Mouse (Mus musculus) embryonic stem cell, embryonic (primary cell): Measurements from ENCODE around the gene Ecel1.

Experiments
- CTCF ChIA-PET, 4 experiments: fragments of 300-600 bp in 2 of 4; fragments of 350-600 bp in 2 of 4; sonication (Branson Sonifier 250); formaldehyde crosslinking; loops; one replicate each; lab custom pipeline; 2022; ENCODE audit warnings: inconsistent platforms in 2 of 4; lab: Charles Lee
- POLR2A ChIA-PET, 4 experiments: fragments of 300-600 bp in 2 of 4; fragments of 350-600 bp in 2 of 4; sonication (Branson Sonifier 250); formaldehyde crosslinking; loops; one replicate each; lab custom pipeline; 2022; ENCODE audit warnings: antibody characterized with exemption in 4 of 4, inconsistent platforms in 1 of 4; lab: Charles Lee

Gene Ecel1

GRCm38 (mm10) chr1:87151286-87151685, 5.0 kb downstream of the Ecel1 start:
- ChIA-PET CTCF (interaction anchor here in 3 of 4 experiments (0.5 to 0.9 kb wide), 3 partner anchors 15 to 33 kb away, joined by 3 to 5 read pairs (median 3); no protein-coding TSS in a partner anchor), POLR2A (interaction anchor here in 1 of 4 experiments (1.0 to 2.4 kb wide), 4 partner anchors 10 to 35 kb away, joined by 3 to 7 read pairs (median 6); no protein-coding TSS in a partner anchor)

- POLR2A ChIA-PET: interaction anchor here in 2 of 4 experiments (0.9 to 1.9 kb wide), 8 partner anchors 17 to 567 kb away, joined by 3 to 8 read pairs (median 4); partner anchors contain the start of gene Pde6d (in 1 of the 2)
- CTCF ChIA-PET: interaction anchor here in 2 of 4 experiments (0.7 to 1.2 kb wide), 5 partner anchors 20 to 533 kb away, joined by 3 to 4 read pairs (median 3); no protein-coding TSS in a partner anchor
Measured at GRCm38 (mm10) chr1:87149422-87149821, 6.9 kb downstream of the Ecel1 start.

- ChIA-PET POLR2A (interaction anchor here in 2 of 4 experiments (1.3 kb wide), 2 partner anchors 15 kb away, joined by 3 read pairs; no protein-coding TSS in a partner anchor), CTCF (interaction anchor here in 2 of 4 experiments (0.6 to 1.6 kb wide), 2 partner anchors 13 to 14 kb away, joined by 3 to 4 read pairs; no protein-coding TSS in a partner anchor)
Measured at GRCm38 (mm10) chr1:87143141-87143540, 13.2 kb downstream of the Ecel1 start.

- ChIA-PET CTCF (interaction anchor here in 2 of 4 experiments (0.6 to 1.6 kb wide), 3 partner anchors 13 to 18 kb away, joined by 3 to 4 read pairs (median 3); partner anchors contain the start of gene Akp3 (in 1 of the 2)), POLR2A (interaction anchor here in 2 of 4 experiments (0.5 to 1.3 kb wide), 5 partner anchors 11 to 606 kb away, joined by 3 to 4 read pairs (median 3); no protein-coding TSS in a partner anchor)
Measured at GRCm38 (mm10) chr1:87142456-87142855, 13.9 kb downstream of the Ecel1 start.

GRCm38 (mm10) chr1:87141550-87141949, 14.8 kb downstream of the Ecel1 start:
- ChIA-PET CTCF (interaction anchor here in 1 of 4 experiments (1.5 to 1.6 kb wide), 2 partner anchors 12 to 17 kb away, joined by 3 read pairs; partner anchors contain the start of gene Akp3), POLR2A (interaction anchor here in 1 of 4 experiments (1.0 kb wide), 1 partner anchor 10 kb away, joined by 3 read pairs; no protein-coding TSS in a partner anchor)

- ChIA-PET CTCF (interaction anchor here in 1 of 4 experiments (1.1 kb wide), 1 partner anchor 55 kb away, joined by 3 read pairs; no protein-coding TSS in a partner anchor), POLR2A (interaction anchor here in 1 of 4 experiments (1.0 kb wide), 1 partner anchor 10 kb away, joined by 3 read pairs; no protein-coding TSS in a partner anchor)
Measured at GRCm38 (mm10) chr1:87131803-87132202, 24.5 kb downstream of the Ecel1 start.

GRCm38 (mm10) chr1:87127206-87128030, 28.9 kb downstream of the Ecel1 start:
- CTCF ChIA-PET: interaction anchor here in 2 of 4 experiments (0.5 to 1.2 kb wide), 3 partner anchors 20 to 59 kb away, joined by 3 to 4 read pairs (median 3); no protein-coding TSS in a partner anchor
- POLR2A ChIA-PET: interaction anchor here in 2 of 4 experiments (0.9 to 1.6 kb wide), 3 partner anchors 15 to 16 kb away, joined by 3 read pairs; no protein-coding TSS in a partner anchor

GRCm38 (mm10) chr1:87124673-87125072, 31.6 kb downstream of the Ecel1 start, which contains the start of gene Akp3:
Gene Akp3 (plus strand): TSS chr1:87124973.
- CTCF ChIA-PET: interaction anchor here in 2 of 4 experiments (0.9 to 1.6 kb wide), 4 partner anchors 13 to 62 kb away, joined by 3 to 4 read pairs (median 3); no protein-coding TSS in a partner anchor

GRCm38 (mm10) chr1:87114784-87115183, 41.5 kb downstream of the Ecel1 start:
- POLR2A ChIA-PET: no interaction called here

More at GRCm38 (mm10) chr1:87124673-87125072, 31.6 kb downstream of the Ecel1 start, which contains the start of gene Akp3:
- POLR2A ChIA-PET: no interaction called here

GRCm38 (mm10) chr1:87111719-87112354, 44.5 kb downstream of the Ecel1 start:
- ChIA-PET POLR2A (interaction anchor here in 2 of 4 experiments (0.6 to 1.5 kb wide), 4 partner anchors 16 to 190 kb away, joined by 3 to 7 read pairs (median 4); no protein-coding TSS in a partner anchor), CTCF (interaction anchor here (0.6 to 1.6 kb wide), 23 partner anchors 9 to 738 kb away, joined by 3 to 10 read pairs (median 3); partner anchors contain the start of genes Akp3 (in 1 of the 4) and Alppl2 (in 1 of the 4))

More at GRCm38 (mm10) chr1:87114784-87115183, 41.5 kb downstream of the Ecel1 start:
- CTCF ChIA-PET: interaction anchor here in 2 of 4 experiments (0.6 to 0.9 kb wide), 4 partner anchors 71 to 579 kb away, joined by 3 to 4 read pairs (median 3); no protein-coding TSS in a partner anchor

- POLR2A ChIA-PET: no interaction called here
- CTCF ChIA-PET: no interaction called here
Measured at GRCm38 (mm10) chr1:87108564-87108963, 47.8 kb downstream of the Ecel1 start.

- ChIA-PET POLR2A (no interaction called here), CTCF (interaction anchor here in 2 of 4 experiments (0.6 kb wide), 2 partner anchors 22 to 49 kb away, joined by 4 read pairs; no protein-coding TSS in a partner anchor)
Measured at GRCm38 (mm10) chr1:87106536-87106935, 49.8 kb downstream of the Ecel1 start.

GRCm38 (mm10) chr1:87103936-87104335, 52.4 kb downstream of the Ecel1 start:
- ChIA-PET POLR2A (no interaction called here), CTCF (no interaction called here)

GRCm38 (mm10) chr1:87102114-87102513, 54.2 kb downstream of the Ecel1 start:
- ChIA-PET CTCF (no interaction called here), POLR2A (no interaction called here)

GRCm38 (mm10) chr1:87101411-87101810, 54.9 kb downstream of the Ecel1 start, which contains the start of gene Alpi:
Gene Alpi (minus strand): TSS chr1:87101606.
- POLR2A ChIA-PET: no interaction called here
- CTCF ChIA-PET: no interaction called here

GRCm38 (mm10) chr1:87098358-87098975, 57.9 kb downstream of the Ecel1 start:
- ChIA-PET CTCF (interaction anchor here (0.6 to 1.5 kb wide), 17 partner anchors 11 to 1799 kb away, joined by 3 to 7 read pairs (median 3); no protein-coding TSS in a partner anchor), POLR2A (interaction anchor here in 1 of 4 experiments (0.6 kb wide), 1 partner anchor 57 kb away, joined by 3 read pairs; the partner anchor contains the start of gene Ecel1)
